Mouse (Mus musculus): ENCODE results near the gene Prom1.

The Prom1 gene

GRCm38 (mm10) chr5:44081108-44081507, 20.7 kb downstream of the Prom1 start:
- DNase-seq (ENCODE audit: low spot score in 2 of 2): no peak

GRCm38 (mm10) chr5:44080276-44081054, 21.4 kb downstream of the Prom1 start:
- no peak for DNase-seq (ENCODE audit: low spot score in 2 of 2)

- DNase-seq (ENCODE audit: low spot score in 2 of 2): no peak
Measured at GRCm38 (mm10) chr5:44075432-44075831, 26.4 kb downstream of the Prom1 start.

- DNase-seq (ENCODE audit: low spot score in 2 of 2): no peak
Measured at GRCm38 (mm10) chr5:44073634-44074033, 28.2 kb downstream of the Prom1 start.

GRCm38 (mm10) chr5:44070529-44071133, 31.2 kb downstream of the Prom1 start:
- no peak for DNase-seq (ENCODE audit: low spot score in 2 of 2)

GRCm38 (mm10) chr5:44058258-44058657, 43.6 kb downstream of the Prom1 start:
- no peak for DNase-seq (ENCODE audit: low spot score in 2 of 2)

GRCm38 (mm10) chr5:44050213-44050612, 51.6 kb downstream of the Prom1 start:
- DNase-seq (ENCODE audit: low spot score in 2 of 2): no peak

GRCm38 (mm10) chr5:44049395-44049976, 52.3 kb downstream of the Prom1 start:
- DNase-seq (ENCODE audit: low spot score in 2 of 2): no peak

- DNase-seq (ENCODE audit: low spot score in 2 of 2): no peak
Measured at GRCm38 (mm10) chr5:44048568-44049363, 53.1 kb downstream of the Prom1 start.

- no peak for DNase-seq (ENCODE audit: low spot score in 2 of 2)
Measured at GRCm38 (mm10) chr5:44041725-44042124, 60.1 kb downstream of the Prom1 start.

GRCm38 (mm10) chr5:44041056-44041455, 60.8 kb downstream of the Prom1 start:
- DNase-seq (ENCODE audit: low spot score in 2 of 2): no peak

GRCm38 (mm10) chr5:43998295-43998989, 103.4 kb downstream of the Prom1 start:
- no peak for DNase-seq (ENCODE audit: low spot score in 2 of 2)

GRCm38 (mm10) chr5:43997626-43998025, 104.2 kb downstream of the Prom1 start:
- no peak for DNase-seq (ENCODE audit: low spot score in 2 of 2)

- no peak for DNase-seq (ENCODE audit: low spot score in 2 of 2)
Measured at GRCm38 (mm10) chr5:43996162-43996561, 105.7 kb downstream of the Prom1 start.

- no peak for DNase-seq (ENCODE audit: low spot score in 2 of 2)
Measured at GRCm38 (mm10) chr5:43994981-43995380, 106.9 kb downstream of the Prom1 start.

GRCm38 (mm10) chr5:43990316-43990715, 111.5 kb downstream of the Prom1 start:
- no peak for DNase-seq (ENCODE audit: low spot score in 2 of 2)

- DNase-seq (ENCODE audit: low spot score in 2 of 2): no peak
Measured at GRCm38 (mm10) chr5:43989017-43989416, 112.8 kb downstream of the Prom1 start.

GRCm38 (mm10) chr5:43986212-43986611, 115.6 kb downstream of the Prom1 start:
- no peak for DNase-seq (ENCODE audit: low spot score in 2 of 2)

GRCm38 (mm10) chr5:43982896-43983295, 118.9 kb downstream of the Prom1 start:
- DNase-seq (ENCODE audit: low spot score in 2 of 2): no peak

GRCm38 (mm10) chr5:43981620-43982019, 120.2 kb downstream of the Prom1 start, which contains the start of gene Fgfbp1:
Gene Fgfbp1 (minus strand): TSS chr5:43981779.
- no peak for DNase-seq (ENCODE audit: low spot score in 2 of 2)

GRCm38 (mm10) chr5:43980397-43980796, 121.4 kb downstream of the Prom1 start:
- DNase-seq (ENCODE audit: low spot score in 2 of 2): no peak

All from urinary bladder, postnatal 4 days (tissue).